Mouse (Mus musculus): Measurements from ENCODE around the gene Nfatc2ip. TPM values are rescaled to one million over a fixed set of nuclear protein-coding genes. Genes with fewer than 3 reads are reported as not detected.

Nfatc2ip gene
- 3.2 and 4.2 TPM in 2 replicates for polyA plus RNA-seq (2016; fragmentation: Nextera tagmentation; extraction: Ambion mirVana)

DNA sequence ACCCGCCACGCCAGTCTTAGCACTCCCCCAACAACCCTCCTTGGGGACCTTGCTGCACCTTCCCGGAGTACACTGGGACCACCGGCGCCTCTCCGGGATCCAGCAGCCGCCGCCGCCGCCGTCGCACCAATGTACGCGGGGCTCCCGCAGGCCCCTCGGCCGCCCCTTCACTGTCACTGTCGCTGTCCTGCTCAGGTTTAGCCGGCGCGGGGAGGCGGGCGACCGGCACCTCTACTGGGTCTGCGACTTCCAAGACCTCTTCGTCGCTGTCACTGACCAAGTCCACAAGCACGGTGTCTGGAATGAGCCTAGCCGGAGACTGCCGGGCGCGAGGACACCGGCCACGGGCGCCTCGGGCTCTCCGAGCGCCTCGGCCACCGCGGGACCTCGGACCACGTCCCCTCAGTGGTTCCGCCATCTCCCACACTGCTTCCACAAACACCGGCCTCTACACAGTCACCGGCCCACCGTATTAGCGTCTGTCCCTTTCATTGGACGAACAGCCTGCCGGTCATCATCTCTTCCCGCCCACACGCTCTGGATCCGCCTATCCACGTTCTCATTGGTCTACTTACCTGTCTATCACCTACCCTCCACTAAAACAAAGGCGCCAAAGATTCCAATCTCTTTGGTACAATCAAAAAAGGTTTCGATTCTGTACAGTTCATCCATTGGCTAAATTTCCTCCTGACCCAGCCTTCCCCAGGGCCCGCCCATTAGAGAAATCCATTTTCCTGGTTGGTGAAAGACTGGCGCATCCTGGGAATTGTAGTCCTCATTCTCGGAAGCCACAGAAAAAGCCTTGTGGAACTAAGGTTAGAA lies at the start of gene Nfatc2ip:
Gene Nfatc2ip (minus strand): TSS at position 440 of the 822 bp plus-strand sequence.
- H3K27ac ChIP-seq = no peak within 1 kb of the TSS
- WGBS = 0% methylated on average over 59 of the region's 59 CpGs
- ATAC-seq (ENCODE audit: low FRiP score, low read depth) = peak; percentile 100

DNA sequence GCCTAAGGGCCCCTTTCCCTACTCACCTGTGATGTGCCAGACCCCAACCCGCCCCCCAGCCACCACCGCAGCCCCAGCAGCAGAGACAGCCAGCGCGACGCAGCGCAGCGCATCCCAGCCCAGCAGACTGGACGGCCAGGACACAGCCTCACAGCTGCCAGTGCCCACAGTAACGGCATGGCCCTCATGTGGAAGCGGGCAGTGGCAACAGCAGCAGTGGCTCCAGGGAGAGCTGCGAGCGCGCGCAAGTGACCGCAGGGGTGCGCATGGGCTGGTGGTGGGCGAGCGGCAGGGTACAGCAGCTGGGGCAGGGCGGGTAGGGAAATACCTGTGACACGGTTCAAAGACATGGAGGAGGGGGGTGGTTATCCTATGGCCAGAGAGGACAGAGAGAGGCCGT lies 49.7 kb upstream of the Nfatc2ip start:
- Histone ChIP-seq H3K4me3 (no peak overlapping the region), H3K9ac (no peak overlapping the region), H3K27ac (no peak overlapping the region), H3K9me3 (no peaks in the 10 kb centered on the region), H3K4me1 (no peaks in the 10 kb centered on the region), H3K36me3 (peaks cover 40% of the 10 kb centered on the region), H3K27me3 (replicated peaks) (no peaks in the 10 kb centered on the region), H3K4me2 (replicated peaks) (no peak overlapping the region)
- WGBS = 93% methylated on average over 21 of the region's 21 CpGs
- no peak for ATAC-seq (ENCODE audit: low FRiP score, low read depth)

More for the DNA sequence above, at the start of gene Nfatc2ip:
- Histone ChIP-seq H3K9me3 (no peaks in the 10 kb centered on the region), H3K4me1 (peaks cover 7% of the 10 kb centered on the region), H3K4me3 (peak within 1 kb of the TSS; percentile 68), H3K27me3 (replicated peaks) (no peaks in the 10 kb centered on the region), H3K36me3 (0 out of 2 replicates have a peak, but pooled peaks cover 3% of the 10 kb centered on the region), H3K4me2 (replicated peaks) (peak within 1 kb of the TSS; percentile 73), H3K9ac (peak within 1 kb of the TSS; percentile 72)

DNA sequence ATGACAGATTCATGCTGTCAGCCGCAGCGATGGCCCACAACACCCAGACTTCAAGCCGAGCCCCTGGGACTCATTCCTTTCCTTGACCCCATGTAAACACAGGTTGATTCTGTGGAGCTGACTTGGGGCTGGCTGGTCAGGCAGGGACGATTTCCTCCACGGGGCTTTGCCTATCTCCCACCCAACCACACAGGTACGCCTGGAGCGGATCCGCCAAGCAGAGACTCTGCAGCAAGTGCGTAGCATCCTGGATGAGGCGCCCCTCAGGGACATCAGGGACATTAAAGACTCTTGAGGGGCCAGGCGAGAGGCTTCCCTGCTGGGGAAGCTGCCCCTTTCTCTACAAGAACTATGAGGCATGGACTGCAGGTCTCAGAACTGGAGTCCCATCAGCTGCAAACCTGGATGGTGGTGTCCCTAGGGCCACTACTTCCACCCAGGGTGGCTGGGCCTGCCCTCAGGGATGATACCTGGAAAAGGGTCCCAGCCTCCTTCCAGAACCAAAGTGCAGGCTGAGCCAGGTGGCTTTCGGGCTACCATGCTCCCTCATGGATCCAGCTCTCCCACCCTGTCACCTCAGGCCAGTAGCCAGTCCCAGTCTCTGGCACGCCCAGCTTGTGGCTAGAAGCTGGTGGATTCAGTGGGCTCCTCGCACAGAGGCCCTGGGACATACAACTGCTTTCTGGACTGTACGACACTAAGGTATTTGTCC lies 48.7 kb upstream of the Nfatc2ip start:
- H3K9me3 ChIP-seq = no peaks in the 10 kb centered on the region
- no peak overlapping the region for H3K4me2 ChIP-seq (replicated peaks)
- WGBS = 96% methylated on average over 15 of the region's 15 CpGs
- H3K27me3 ChIP-seq (replicated peaks) = no peaks in the 10 kb centered on the region
- H3K36me3 ChIP-seq = peaks cover 43% of the 10 kb centered on the region
- H3K4me1 ChIP-seq = no peaks in the 10 kb centered on the region
- H3K9ac ChIP-seq = no peak overlapping the region
- ATAC-seq (ENCODE audit: low FRiP score, low read depth) = no peak
- H3K27ac ChIP-seq = no peak overlapping the region
- no peak overlapping the region for H3K4me3 ChIP-seq

DNA sequence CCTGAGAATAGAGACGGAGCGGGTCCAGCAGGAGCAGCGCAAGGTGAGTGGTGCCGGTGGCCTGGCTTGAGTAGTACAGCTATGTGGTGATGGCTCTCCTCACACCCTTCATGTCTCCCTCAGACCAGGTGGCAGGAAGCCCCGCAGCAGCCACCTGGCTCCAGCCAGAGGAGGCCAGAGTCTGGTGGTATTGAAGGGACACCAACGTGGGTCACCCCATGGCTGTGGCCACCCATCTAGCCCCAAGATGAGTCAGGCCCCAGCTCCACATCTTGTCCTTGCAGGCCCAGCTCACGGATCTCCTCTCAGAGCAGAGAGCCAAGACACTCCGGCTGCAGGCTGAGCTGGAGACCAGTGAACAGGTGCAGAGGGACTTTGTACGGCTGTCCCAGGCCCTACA lies 48.0 kb upstream of the Nfatc2ip start:
- Histone ChIP-seq H3K4me2 (replicated peaks) (no peak overlapping the region), H3K9ac (no peak overlapping the region), H3K36me3 (peaks cover 47% of the 10 kb centered on the region), H3K4me3 (no peak overlapping the region), H3K9me3 (no peaks in the 10 kb centered on the region), H3K4me1 (no peaks in the 10 kb centered on the region), H3K27ac (no peak overlapping the region), H3K27me3 (replicated peaks) (no peaks in the 10 kb centered on the region)
- 94% methylated on average over 9 of the region's 9 CpGs for WGBS
- no peak for ATAC-seq (ENCODE audit: low FRiP score, low read depth)

DNA sequence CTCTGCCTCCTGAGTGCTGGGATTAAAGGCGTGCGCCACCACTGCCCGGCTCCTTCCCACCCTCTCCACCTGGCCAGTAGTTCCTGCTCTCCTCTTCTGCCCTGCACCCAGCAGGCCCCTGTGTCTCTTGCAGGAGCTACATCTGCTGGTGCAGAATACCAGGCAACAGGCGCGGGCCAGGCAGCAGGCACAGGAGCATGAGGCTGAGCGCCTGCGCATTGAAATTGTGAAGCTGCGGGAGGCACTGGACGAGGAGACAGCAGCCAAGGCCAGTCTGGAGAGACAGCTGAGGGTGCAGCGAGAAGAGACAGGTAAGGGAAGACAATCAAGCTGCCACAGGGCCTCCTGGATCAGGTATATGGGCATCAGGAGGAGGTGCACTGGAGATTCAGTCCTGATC lies 47.5 kb upstream of the Nfatc2ip start:
- WGBS = 90% methylated on average over 10 of the region's 10 CpGs

DNA sequence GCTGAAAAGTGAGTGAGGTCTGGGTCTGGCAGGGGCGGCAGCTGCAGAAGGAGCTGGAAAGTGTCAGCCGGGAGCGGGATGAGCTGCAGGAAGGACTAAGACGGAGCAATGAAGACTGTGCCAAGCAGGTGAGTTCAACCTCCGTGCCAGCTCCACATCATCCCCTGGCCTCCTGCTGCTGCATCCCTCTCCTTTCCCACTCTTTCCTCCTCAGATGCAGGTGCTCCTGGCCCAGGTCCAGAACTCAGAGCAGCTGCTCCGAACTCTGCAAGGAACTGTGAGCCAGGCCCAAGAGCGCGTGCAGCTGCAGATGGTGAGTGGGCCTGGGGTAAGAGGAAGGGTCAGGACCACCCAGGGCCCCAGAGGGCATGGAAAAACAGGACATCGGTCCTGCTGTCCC lies 43.6 kb upstream of the Nfatc2ip start:
- Histone ChIP-seq H3K27me3 (replicated peaks) (no peaks in the 10 kb centered on the region), H3K9ac (no peak overlapping the region), H3K27ac (no peak overlapping the region), H3K36me3 (peaks cover 25% of the 10 kb centered on the region), H3K4me2 (replicated peaks) (no peak overlapping the region), H3K4me3 (no peak overlapping the region), H3K9me3 (no peaks in the 10 kb centered on the region), H3K4me1 (no peaks in the 10 kb centered on the region)
- ATAC-seq (ENCODE audit: low FRiP score, low read depth) = no peak
- WGBS = 86% methylated on average over 9 of the region's 9 CpGs

More for the DNA sequence above, 47.5 kb upstream of the Nfatc2ip start:
- H3K9me3 ChIP-seq = no peaks in the 10 kb centered on the region
- no peak for ATAC-seq (ENCODE audit: low FRiP score, low read depth)
- H3K4me1 ChIP-seq = no peaks in the 10 kb centered on the region
- peaks cover 47% of the 10 kb centered on the region for H3K36me3 ChIP-seq
- no peak overlapping the region for H3K9ac ChIP-seq
- no peak overlapping the region for H3K4me3 ChIP-seq
- H3K4me2 ChIP-seq (replicated peaks) = no peak overlapping the region
- H3K27ac ChIP-seq = no peak overlapping the region
- H3K27me3 ChIP-seq (replicated peaks) = no peaks in the 10 kb centered on the region

DNA sequence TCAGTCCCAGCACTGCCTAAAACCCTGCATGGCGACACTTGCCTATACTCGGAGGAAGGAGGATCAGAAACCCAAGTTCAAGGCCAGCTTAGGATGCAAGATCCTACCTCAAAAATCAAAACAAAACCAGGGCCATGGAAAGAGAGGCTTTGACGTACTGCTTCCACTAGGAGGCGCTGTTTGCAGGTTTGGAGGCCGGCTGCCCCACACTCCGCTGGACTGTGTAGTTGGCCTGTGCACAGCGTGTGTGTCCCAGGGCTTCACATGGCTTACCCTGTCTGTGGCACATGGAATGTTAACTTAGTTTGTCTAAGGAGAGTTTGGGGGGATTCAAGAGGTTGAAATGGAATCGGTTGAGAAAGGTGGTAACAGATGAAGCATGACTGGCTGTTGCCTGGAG lies 40.3 kb upstream of the Nfatc2ip start:
- no peak for ATAC-seq (ENCODE audit: low FRiP score, low read depth)
- no peak overlapping the region for H3K4me3 ChIP-seq
- H3K27ac ChIP-seq = no peak overlapping the region
- H3K9ac ChIP-seq = no peak overlapping the region
- no peaks in the 10 kb centered on the region for H3K4me1 ChIP-seq
- peaks cover 25% of the 10 kb centered on the region for H3K36me3 ChIP-seq
- 25% methylated on average over 8 of the region's 8 CpGs for WGBS
- no peaks in the 10 kb centered on the region for H3K27me3 ChIP-seq (replicated peaks)
- no peaks in the 10 kb centered on the region for H3K9me3 ChIP-seq
- no peak overlapping the region for H3K4me2 ChIP-seq (replicated peaks)

DNA sequence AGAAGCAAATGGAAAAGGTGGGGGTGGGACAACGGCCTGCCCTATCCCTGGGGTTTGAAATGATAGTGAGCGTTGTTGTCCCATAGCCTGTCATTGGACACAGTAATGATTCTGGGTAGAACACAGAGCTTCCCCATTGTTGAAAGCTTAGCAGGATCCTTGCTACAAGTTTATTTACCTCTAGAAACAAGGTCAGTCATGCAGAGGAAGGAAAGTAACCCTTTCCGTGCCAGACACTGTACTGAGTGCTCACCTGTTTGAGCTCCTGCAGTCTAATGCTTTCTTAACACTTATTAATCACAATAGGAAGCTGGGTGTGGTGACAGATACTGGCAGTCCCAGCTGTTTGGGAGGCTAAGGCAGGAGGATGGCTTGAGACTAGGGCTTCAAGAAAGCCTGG lies 39.3 kb upstream of the Nfatc2ip start:
- Histone ChIP-seq H3K27me3 (replicated peaks) (no peaks in the 10 kb centered on the region), H3K27ac (no peak overlapping the region), H3K4me2 (replicated peaks) (no peak overlapping the region), H3K9ac (no peak overlapping the region), H3K4me3 (no peak overlapping the region), H3K9me3 (no peaks in the 10 kb centered on the region), H3K4me1 (no peaks in the 10 kb centered on the region), H3K36me3 (peaks cover 25% of the 10 kb centered on the region)
- WGBS = 87% methylated on average over 3 of the region's 3 CpGs
- ATAC-seq (ENCODE audit: low FRiP score, low read depth) = no peak

DNA sequence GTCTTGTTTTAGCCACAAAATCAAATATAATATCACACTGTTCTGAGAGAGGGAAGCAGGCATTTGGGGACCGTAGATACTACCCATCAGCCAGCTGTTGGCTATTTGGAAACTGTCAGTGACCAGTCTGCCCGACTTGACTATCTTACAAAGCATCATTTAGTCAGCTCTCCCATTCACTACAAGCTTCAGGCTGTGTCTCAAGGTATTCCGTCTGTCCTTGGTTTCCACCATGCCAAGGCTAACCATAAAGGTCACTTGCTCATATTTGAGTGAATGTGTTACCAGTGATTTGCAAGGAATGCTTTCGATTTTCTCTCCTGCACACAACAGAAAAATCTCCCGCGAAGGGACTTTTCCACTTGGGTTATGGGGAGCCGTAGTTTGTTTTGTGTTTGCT lies 38.2 kb upstream of the Nfatc2ip start:
- no peak for ATAC-seq (ENCODE audit: low FRiP score, low read depth)
- 90% methylated on average over 7 of the region's 7 CpGs for WGBS
- no peak overlapping the region for H3K27ac ChIP-seq
- H3K4me1 ChIP-seq = peaks cover under 1% of the 10 kb centered on the region
- no peak overlapping the region for H3K4me2 ChIP-seq (replicated peaks)
- H3K9ac ChIP-seq = no peak overlapping the region
- peaks cover 17% of the 10 kb centered on the region; the same call in 1 of the 2 replicates for H3K36me3 ChIP-seq
- no peaks in the 10 kb centered on the region for H3K9me3 ChIP-seq
- H3K27me3 ChIP-seq (replicated peaks) = no peaks in the 10 kb centered on the region
- H3K4me3 ChIP-seq = no peak overlapping the region

DNA sequence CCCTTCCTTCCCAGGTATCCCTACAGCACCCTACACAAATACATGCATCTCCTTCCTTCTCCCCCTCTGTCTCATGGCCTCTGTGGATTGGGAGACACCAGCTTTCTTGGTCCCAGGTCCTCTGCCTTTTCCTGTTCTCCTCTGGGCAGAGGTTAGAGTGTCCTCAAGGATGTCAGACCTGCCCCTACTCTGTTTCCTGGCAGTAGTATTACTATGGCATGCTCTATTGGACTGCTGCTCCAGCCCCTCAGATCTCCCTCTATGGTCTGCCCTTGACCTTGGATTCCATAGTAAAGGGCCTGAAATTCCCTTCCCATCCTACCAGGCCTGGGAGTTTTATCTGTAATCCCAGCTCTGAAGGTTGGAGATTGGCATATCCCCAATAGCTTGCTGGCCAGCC lies 33.6 kb upstream of the Nfatc2ip start:
- no peak overlapping the region for H3K9ac ChIP-seq
- no peak for ATAC-seq (ENCODE audit: low FRiP score, low read depth)
- H3K9me3 ChIP-seq = no peaks in the 10 kb centered on the region
- H3K27me3 ChIP-seq (replicated peaks) = no peaks in the 10 kb centered on the region
- peaks cover 7% of the 10 kb centered on the region for H3K4me1 ChIP-seq
- no peak overlapping the region for H3K4me2 ChIP-seq (replicated peaks)
- H3K36me3 ChIP-seq = peaks cover 13% of the 10 kb centered on the region; the same call in 1 of the 2 replicates
- H3K27ac ChIP-seq = no peak overlapping the region
- H3K4me3 ChIP-seq = no peak overlapping the region

DNA sequence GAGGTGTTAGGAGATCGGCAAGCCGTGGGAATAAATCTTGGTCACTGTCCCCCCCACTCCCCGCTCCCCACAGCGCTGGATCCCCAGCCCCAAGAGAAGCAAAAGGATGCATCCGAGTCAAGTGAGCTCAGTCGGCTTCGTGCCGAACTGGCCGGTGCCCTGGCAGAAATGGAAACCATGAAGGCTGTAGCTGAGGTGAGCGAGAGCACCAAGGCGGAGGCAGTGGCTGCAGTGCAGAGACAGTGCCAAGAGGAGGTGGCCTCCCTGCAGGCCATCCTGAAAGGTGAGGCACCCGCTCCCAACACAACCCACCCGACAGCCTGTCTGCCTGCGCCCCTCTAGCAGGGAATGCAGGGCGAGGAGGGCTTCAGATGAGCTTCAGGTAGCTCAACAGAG lies 33.0 kb upstream of the Nfatc2ip start:
- peak overlapping the region; percentile 84 for H3K4me2 ChIP-seq (replicated peaks)
- H3K36me3 ChIP-seq = peaks cover 9% of the 10 kb centered on the region; the same call in 1 of the 2 replicates
- H3K27ac ChIP-seq = no peak overlapping the region
- H3K9me3 ChIP-seq = no peaks in the 10 kb centered on the region
- no peak; the same call in 1 of the 2 replicates for ATAC-seq (ENCODE audit: low FRiP score, low read depth)
- no peaks in the 10 kb centered on the region for H3K27me3 ChIP-seq (replicated peaks)
- WGBS = 28% methylated on average over 15 of the region's 15 CpGs
- peak overlapping the region; percentile 83 for H3K9ac ChIP-seq
- H3K4me3 ChIP-seq = peak overlapping the region; percentile 77
- peaks cover 7% of the 10 kb centered on the region for H3K4me1 ChIP-seq

DNA sequence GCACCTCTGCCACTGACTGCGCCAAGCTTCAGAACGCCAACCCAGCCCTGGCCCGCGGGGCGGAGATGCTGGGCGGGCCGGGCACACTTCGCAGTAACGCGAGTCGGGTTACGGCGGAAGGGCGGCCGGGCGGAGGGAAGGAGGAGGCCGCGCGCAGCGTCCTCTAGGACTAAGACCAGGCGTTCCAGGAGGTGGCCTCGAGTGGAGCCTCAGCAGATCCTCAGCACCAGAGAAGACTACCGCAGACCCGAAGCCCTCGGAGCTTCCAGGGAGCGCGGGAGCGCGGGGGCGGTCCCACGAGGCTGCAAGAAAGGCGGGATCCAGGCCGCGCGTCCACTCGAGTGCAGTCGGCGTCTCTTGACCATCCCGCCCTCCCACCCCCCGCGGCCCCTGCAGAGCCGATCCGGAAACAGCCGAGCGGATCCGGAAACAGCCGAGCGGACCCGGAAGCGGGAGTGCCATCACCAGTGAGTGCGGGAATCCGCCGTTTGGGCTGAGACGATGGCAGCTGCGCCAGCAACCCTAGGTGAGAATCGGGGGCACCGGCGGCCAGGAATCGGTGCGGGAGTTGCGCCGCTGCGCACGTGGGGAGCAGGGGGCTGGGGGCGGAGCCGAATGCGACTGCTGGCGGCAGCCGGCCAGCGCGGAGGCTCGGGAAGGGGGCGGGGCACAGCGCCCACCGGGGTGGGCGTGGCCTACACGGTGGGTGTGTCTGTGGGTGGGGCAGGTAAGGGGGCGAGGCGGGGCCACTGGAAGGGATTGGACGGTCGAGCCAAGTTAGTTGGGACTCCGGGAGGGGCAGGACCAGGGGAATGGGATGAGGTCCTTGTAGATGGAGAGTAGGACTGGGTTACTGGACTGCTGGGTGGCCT lies 32.3 kb upstream of the Nfatc2ip start, which contains the start of gene Rabep2:
Gene Rabep2 (plus strand): TSS at position 129 of the 872 bp plus-strand sequence.
- H3K36me3 ChIP-seq = peaks cover 3% of the 10 kb centered on the region; the same call in 1 of the 2 replicates
- no peaks in the 10 kb centered on the region for H3K9me3 ChIP-seq
- peak within 1 kb of the TSS; percentile 77 for H3K4me3 ChIP-seq
- no peaks in the 10 kb centered on the region for H3K27me3 ChIP-seq (replicated peaks)
- under 1% methylated on average over 79 of the region's 82 CpGs for WGBS
- peak within 1 kb of the TSS; percentile 79 for H3K27ac ChIP-seq
- ATAC-seq (ENCODE audit: low FRiP score, low read depth) = peak; percentile 95
- H3K4me1 ChIP-seq = peaks cover 7% of the 10 kb centered on the region
- H3K4me2 ChIP-seq (replicated peaks) = peak within 1 kb of the TSS; percentile 84
- H3K9ac ChIP-seq = peak within 1 kb of the TSS; percentile 83

Measured in neural tube, embryonic 12.5 days (tissue).